Mouse (Mus musculus) urinary bladder, adult 2 months (tissue): Measurements from ENCODE around the gene Aida. TPM values are rescaled to one million over a fixed set of nuclear protein-coding genes. Genes with fewer than 3 reads are reported as not detected.
"Not testable (repeated sequence)": the region's sequence is repeated elsewhere in the genome, so short reads cannot be mapped to it uniquely, and the experiment has no call there.

Source experiments
- DNase-seq: peaks from one replicate; pipeline ENCODE4 v3.0.0; 2022; ENCODE audit warnings: low spot score
- polyA plus RNA-seq: library from polyadenylated mRNA; depleted of rRNA; stranded (reverse); fragments of >200 nt; gene quantifications from 2 replicates; pipeline ENCODE4 v1.2.3, GENCODE M21; 2012

The Aida gene
- polyA plus RNA-seq, 1 experiment: 70.7 TPM

- no peak for DNase-seq
Observed at GRCm38 (mm10) chr1:183320708-183321107, 24.3 kb downstream of the Aida start.

- DNase-seq: not testable (repeated sequence)
Observed at GRCm38 (mm10) chr1:183322496-183322895, 26.1 kb downstream of the Aida start.

GRCm38 (mm10) chr1:183323923-183324322 is 27.5 kb downstream of the Aida start:
- DNase-seq: no peak

- DNase-seq: no peak
Observed at GRCm38 (mm10) chr1:183324433-183324832, 28.0 kb downstream of the Aida start.

GRCm38 (mm10) chr1:183327171-183327570 is 30.8 kb downstream of the Aida start:
- DNase-seq: no peak

- DNase-seq: not testable (repeated sequence)
Observed at GRCm38 (mm10) chr1:183342902-183343301, 46.5 kb downstream of the Aida start.

GRCm38 (mm10) chr1:183344886-183345816 is 48.8 kb downstream of the Aida start:
- peak; percentile 78 for DNase-seq

GRCm38 (mm10) chr1:183345817-183346195 is 49.4 kb downstream of the Aida start:
- no peak for DNase-seq

GRCm38 (mm10) chr1:183349840-183350239 is 53.5 kb downstream of the Aida start:
- no peak for DNase-seq

- DNase-seq: no peak
Observed at GRCm38 (mm10) chr1:183358901-183359300, 62.5 kb downstream of the Aida start.

- no peak for DNase-seq
Observed at GRCm38 (mm10) chr1:183362301-183362700, 65.9 kb downstream of the Aida start.

- DNase-seq: no peak
Observed at GRCm38 (mm10) chr1:183362729-183363576, 66.6 kb downstream of the Aida start.

GRCm38 (mm10) chr1:183363577-183363867 is 67.1 kb downstream of the Aida start:
- DNase-seq: no peak

GRCm38 (mm10) chr1:183366361-183366760 is 70.0 kb downstream of the Aida start:
- DNase-seq: no peak

GRCm38 (mm10) chr1:183368601-183369400 is 72.4 kb downstream of the Aida start:
- DNase-seq: no peak

GRCm38 (mm10) chr1:183369427-183370014 is 73.1 kb downstream of the Aida start, which contains the start of gene Mia3:
Mia3 (minus strand) TSS chr1:183369553.
- peak; percentile 86 for DNase-seq

- no peak for DNase-seq
Observed at GRCm38 (mm10) chr1:183374728-183375127, 78.3 kb downstream of the Aida start.
